Mouse (Mus musculus) spleen, adult 2 months (tissue): Measurements from ENCODE around the gene Prr19. TPM values are rescaled to one million over a fixed set of nuclear protein-coding genes. Genes with fewer than 3 reads are reported as not detected.
A peak's percentile ranks its signal among the peaks of the same experiment; 100 is the strongest.

ENCODE experiments used
- DNase-seq, 2 experiments: peaks; one replicate each; pipeline versions ENCODE4 v3.0.0 to v3.0.0-alpha.2; 2012 to 2021; ENCODE audit warnings: low spot score in 2 of 2, low read depth in 1 of 2
- H3K27ac ChIP-seq: fragments of 200-500 bp; 2 replicates; pipeline ENCODE4 v1.5.1; 2012; ENCODE audit warnings: low read length, inconsistent platforms; ENCODE audit not compliant: insufficient read depth
- H3K27me3 ChIP-seq: fragments of 200-500 bp; 2 replicates; pipeline ENCODE4 v1.6.1; 2012; ENCODE audit warnings: mild to moderate bottlenecking, moderate library complexity, low read length, inconsistent platforms; ENCODE audit not compliant: control insufficient read depth, insufficient read depth
- H3K36me3 ChIP-seq: fragments of 200-500 bp; 2 replicates; pipeline ENCODE4 v1.6.1; 2012; ENCODE audit warnings: mild to moderate bottlenecking, low read length, inconsistent platforms; ENCODE audit not compliant: control insufficient read depth, insufficient read depth
- H3K4me1 ChIP-seq: fragments of 200-500 bp; 2 replicates; pipeline ENCODE4 v1.6.1; 2011; ENCODE audit warnings: inconsistent platforms; ENCODE audit not compliant: control insufficient read depth, insufficient read depth, insufficient read length
- H3K4me3 ChIP-seq: fragments of 200-500 bp; 2 replicates; pipeline ENCODE4 v1.5.1; 2011; ENCODE audit warnings: mild to moderate bottlenecking, inconsistent platforms; ENCODE audit not compliant: insufficient read depth, insufficient read length; ENCODE audit errors: extremely low read depth
- CTCF ChIP-seq: fragments of 200-500 bp; IDR thresholded peaks from 2 replicates; pipeline ENCODE4 v1.5.1; 2011; ENCODE audit warnings: mild to moderate bottlenecking, inconsistent platforms; ENCODE audit not compliant: insufficient read depth, insufficient read length, insufficient replicate concordance; ENCODE audit errors: extremely low read depth
- POLR2A ChIP-seq: fragments of 200-500 bp; IDR thresholded peaks from 2 replicates; pipeline ENCODE4 v1.6.1; 2011; ENCODE audit warnings: low read depth, low read length, inconsistent platforms
- WGBS: fragments of 180-500 bp; shearing (Covaris S2); methylation state at CpG from one replicate; pipeline ENCODE4 v1.1.7; 2018; 5-methylcytosine and 5-hydroxymethylcytosine counted together
- polyA plus RNA-seq: library from polyadenylated mRNA; depleted of rRNA; stranded (reverse); fragments of >200 nt; gene quantifications from 2 replicates; pipeline ENCODE4 v1.2.3, GENCODE M21; 2012

Prr19 gene
- polyA plus RNA-seq, 1 experiment: not detected

GRCm38 (mm10) chr7:25281734-25282601 is 19.2 kb upstream of the Prr19 start:
- Histone ChIP-seq H3K36me3 (peaks cover 19% of the 10 kb centered on the region), H3K27ac (peak overlapping the region; percentile 97), H3K4me3 (peak overlapping the region; percentile 84), H3K4me1 (peaks cover 37% of the 10 kb centered on the region), H3K27me3 (no peaks in the 10 kb centered on the region)
- no peak for TF ChIP-seq CTCF
- TF ChIP-seq POLR2A: peak; percentile 78
- DNase-seq: peak; percentile 94 to 97
- WGBS: 1% methylated on average over 70 of the region's 108 CpGs

GRCm38 (mm10) chr7:25282731-25283211 is 18.4 kb upstream of the Prr19 start:
- DNase-seq: no peak

GRCm38 (mm10) chr7:25283637-25284036 is 17.6 kb upstream of the Prr19 start:
- peaks cover 36% of the 10 kb centered on the region for H3K36me3 ChIP-seq
- TF ChIP-seq CTCF (no peak), POLR2A (no peak)
- WGBS: 19% methylated on average over 5 of the region's 5 CpGs
- H3K27me3 ChIP-seq: no peaks in the 10 kb centered on the region
- H3K4me3 ChIP-seq: peak overlapping the region; percentile 84; the same call in 1 of the 2 replicates
- no peak overlapping the region for H3K27ac ChIP-seq
- DNase-seq: no peak
- peaks cover 30% of the 10 kb centered on the region; the same call in 1 of the 2 replicates for H3K4me1 ChIP-seq

More at GRCm38 (mm10) chr7:25282731-25283211, 18.4 kb upstream of the Prr19 start:
- H3K36me3 ChIP-seq: peaks cover 27% of the 10 kb centered on the region
- TF ChIP-seq POLR2A (no peak), CTCF (no peak)
- peaks cover 32% of the 10 kb centered on the region; the same call in 1 of the 2 replicates for H3K4me1 ChIP-seq
- peak overlapping the region; percentile 56 for H3K27ac ChIP-seq
- H3K27me3 ChIP-seq: no peaks in the 10 kb centered on the region
- peak overlapping the region; percentile 84 for H3K4me3 ChIP-seq
- WGBS: 2% methylated on average over 33 of the region's 36 CpGs

GRCm38 (mm10) chr7:25284171-25284570 is 17.0 kb upstream of the Prr19 start:
- Histone ChIP-seq H3K36me3 (peaks cover 41% of the 10 kb centered on the region), H3K4me1 (peaks cover 30% of the 10 kb centered on the region; the same call in 1 of the 2 replicates), H3K27ac (no peak overlapping the region), H3K4me3 (no peak overlapping the region), H3K27me3 (no peaks in the 10 kb centered on the region)
- no peak for TF ChIP-seq POLR2A
- 75% methylated on average over 2 of the region's 2 CpGs for WGBS
- no peak for DNase-seq

- Histone ChIP-seq H3K4me1 (peaks cover 26% of the 10 kb centered on the region; the same call in 1 of the 2 replicates), H3K36me3 (peaks cover 46% of the 10 kb centered on the region), H3K27ac (no peak overlapping the region), H3K4me3 (no peak overlapping the region), H3K27me3 (no peaks in the 10 kb centered on the region)
- TF ChIP-seq POLR2A: no peak
- no peak for TF ChIP-seq CTCF
- DNase-seq: no peak
- WGBS: 81% methylated on average over 5 of the region's 5 CpGs
These were observed 16.4 kb upstream of the Prr19 start for GRCm38 (mm10) chr7:25284766-25285165.

- DNase-seq: no peak
- peaks cover 53% of the 10 kb centered on the region for H3K36me3 ChIP-seq
- H3K27ac ChIP-seq: no peak overlapping the region
- peaks cover 18% of the 10 kb centered on the region; the same call in 1 of the 2 replicates for H3K4me1 ChIP-seq
- TF ChIP-seq POLR2A (no peak), CTCF (no peak)
- H3K27me3 ChIP-seq: no peaks in the 10 kb centered on the region
- no peak overlapping the region for H3K4me3 ChIP-seq
- WGBS: 95% methylated on average over 20 of the region's 20 CpGs
These were observed 15.5 kb upstream of the Prr19 start for GRCm38 (mm10) chr7:25285511-25286238.
